Mouse (Mus musculus): ENCODE results near the gene Ipo8.

GRCm38 (mm10) chr6:148784418-148784817 lies 46.8 kb downstream of the Ipo8 start:
- TF ChIP-seq CTCF (IDR thresholded peaks at IDR 0.05; ENCODE audit: low read depth, low read length) (no peak), POLR2A (IDR thresholded peaks at IDR 0.05; ENCODE audit: insufficient read depth, low read length) (no peak)

All from ES-Bruce4 (cell line).